Mouse (Mus musculus): ENCODE data around the gene Ddah2. TPM values are rescaled to one million over a fixed set of nuclear protein-coding genes. Genes with fewer than 3 reads are reported as not detected.

Ddah2 gene
- 12.0 and 12.3 TPM in 2 replicates for polyA plus RNA-seq (2012; rRNA removed)
- 16.1 and 17.3 TPM in 2 replicates for polyA plus RNA-seq (2014; fragmentation: Nextera tagmentation; extraction: Ambion mirVana)

GRCm38 (mm10) chr17:35058911-35059892 lies at the start of gene Ddah2:
Gene Ddah2 (plus strand): TSS chr17:35059035.
- Histone ChIP-seq H3K36me3 (replicated peaks; ENCODE audit: control insufficient read depth, insufficient read depth, low read depth) (peaks cover 18% of the 10 kb centered on the region), H3K9ac (replicated peaks) (peak within 1 kb of the TSS; percentile 35), H3K4me3 (ENCODE audit: insufficient read depth in 1 of 2, low read depth in 2 of 2, low read length in 2 of 2) (peak within 1 kb of the TSS; percentile 49 to 60), H3K27me3 (ENCODE audit: control insufficient read depth, insufficient read depth, low read length) (peaks cover 4% of the 10 kb centered on the region), H3K27ac (no peak within 1 kb of the TSS), H3K9me3 (ENCODE audit: control insufficient read depth, low read length) (no peaks in the 10 kb centered on the region), H3K4me2 (ENCODE audit: low read depth) (peak within 1 kb of the TSS; percentile 86), H3K4me1 (replicated peaks; ENCODE audit: control insufficient read depth in 2 of 2, insufficient read depth in 2 of 2, low read length in 1 of 2) (peaks cover 4 to 8% of the 10 kb centered on the region in 2 experiments; a peak in 3 of 4 replicates)
- under 1% methylated on average over 57 of the region's 57 CpGs for WGBS (ENCODE audit: insufficient replicate concordance)
- TF ChIP-seq CTCF (IDR thresholded peaks at IDR 0.05; ENCODE audit: low read depth), result peak; percentile 93
- TF ChIP-seq EP300 (IDR thresholded peaks at IDR 0.05; ENCODE audit: low read depth), result 0 out of 2 replicates have a peak, but pooled peaks have one; percentile 6
- DNase-seq (ENCODE audit: low read depth in 3 of 3, low spot score in 3 of 3) (no peak), ATAC-seq (ENCODE audit: insufficient read depth) (peak; percentile 70)

DNA sequence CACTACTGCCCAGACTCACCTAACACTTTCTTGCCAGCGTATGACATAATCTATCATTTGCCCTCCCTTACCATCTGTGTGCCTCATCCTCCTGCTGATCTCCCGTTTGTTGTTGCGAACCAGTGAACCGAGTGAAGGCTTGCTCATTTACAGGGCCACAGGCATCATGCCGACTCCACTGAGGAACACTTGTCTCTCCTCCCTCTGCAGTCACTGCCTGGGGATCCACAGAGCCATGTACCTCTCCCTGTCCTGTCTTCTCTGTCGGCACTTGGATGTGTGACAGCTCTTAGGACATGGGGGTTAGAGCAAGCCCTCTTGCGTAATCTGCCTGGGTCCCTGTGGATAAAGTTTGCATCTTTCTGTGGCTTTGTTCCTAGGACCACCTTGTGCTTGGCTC lies 49.2 kb upstream of the Ddah2 start:
- H3K9me3 ChIP-seq (ENCODE audit: control insufficient read depth, low read length), result no peaks in the 10 kb centered on the region
- H3K27me3 ChIP-seq (ENCODE audit: control insufficient read depth, insufficient read depth, low read length), result no peaks in the 10 kb centered on the region
- H3K36me3 ChIP-seq (replicated peaks; ENCODE audit: control insufficient read depth, insufficient read depth, low read depth), result peaks cover 89% of the 10 kb centered on the region
- DNase-seq (ENCODE audit: low read depth in 3 of 3, low spot score in 3 of 3) (no peak), ATAC-seq (ENCODE audit: insufficient read depth) (no peak)
- no peak overlapping the region for H3K9ac ChIP-seq (replicated peaks)
- H3K4me1 ChIP-seq (replicated peaks; ENCODE audit: control insufficient read depth in 2 of 2, insufficient read depth in 2 of 2, low read length in 1 of 2), result no peaks in the 10 kb centered on the region
- H3K27ac ChIP-seq, result no peak overlapping the region
- WGBS (ENCODE audit: insufficient replicate concordance), result 82% methylated on average over 7 of the region's 7 CpGs
- H3K4me3 ChIP-seq (ENCODE audit: insufficient read depth in 1 of 2, low read depth in 2 of 2, low read length in 2 of 2), result no peak overlapping the region
- H3K4me2 ChIP-seq (ENCODE audit: low read depth), result no peak overlapping the region
- no peak for TF ChIP-seq EP300 (IDR thresholded peaks at IDR 0.05; ENCODE audit: low read depth)
- TF ChIP-seq CTCF (IDR thresholded peaks at IDR 0.05; ENCODE audit: low read depth), result no peak

GRCm38 (mm10) chr17:35011440-35011839 lies 47.4 kb upstream of the Ddah2 start:
- no peak overlapping the region for H3K4me2 ChIP-seq (ENCODE audit: low read depth)
- H3K36me3 ChIP-seq (replicated peaks; ENCODE audit: control insufficient read depth, insufficient read depth, low read depth), result peaks cover 88% of the 10 kb centered on the region
- no peak for DNase-seq (ENCODE audit: low read depth in 3 of 3, low spot score in 3 of 3)
- H3K9me3 ChIP-seq (ENCODE audit: control insufficient read depth, low read length), result no peaks in the 10 kb centered on the region
- H3K9ac ChIP-seq (replicated peaks), result no peak overlapping the region
- no peak overlapping the region for H3K27ac ChIP-seq
- no peak overlapping the region for H3K4me3 ChIP-seq (ENCODE audit: insufficient read depth in 1 of 2, low read depth in 2 of 2, low read length in 2 of 2)
- WGBS (ENCODE audit: insufficient replicate concordance), result 76% methylated on average over 8 of the region's 8 CpGs
- no peak for ATAC-seq (ENCODE audit: insufficient read depth)
- TF ChIP-seq EP300 (IDR thresholded peaks at IDR 0.05; ENCODE audit: low read depth) (no peak), CTCF (IDR thresholded peaks at IDR 0.05; ENCODE audit: low read depth) (no peak)
- no peaks in the 10 kb centered on the region for H3K4me1 ChIP-seq (replicated peaks; ENCODE audit: control insufficient read depth in 2 of 2, insufficient read depth in 2 of 2, low read length in 1 of 2)
- no peaks in the 10 kb centered on the region for H3K27me3 ChIP-seq (ENCODE audit: control insufficient read depth, insufficient read depth, low read length)

DNA sequence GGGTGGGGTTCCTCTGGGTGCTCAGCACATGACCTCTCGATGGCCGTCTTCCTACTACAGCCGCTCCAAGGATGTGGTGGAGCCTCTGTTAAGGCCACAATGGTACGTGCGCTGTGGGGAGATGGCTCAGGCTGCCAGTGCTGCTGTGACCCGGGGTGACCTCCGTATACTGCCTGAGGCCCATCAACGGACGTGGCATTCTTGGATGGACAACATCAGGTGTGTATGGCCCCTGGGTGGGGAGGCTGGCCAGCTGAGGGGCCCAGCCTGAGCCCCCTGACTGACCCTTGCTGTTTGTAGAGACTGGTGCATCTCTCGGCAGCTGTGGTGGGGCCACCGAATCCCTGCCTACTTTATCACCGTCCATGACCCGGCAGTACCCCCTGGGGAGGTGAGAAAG lies 46.4 kb upstream of the Ddah2 start:
- Histone ChIP-seq H3K27ac (no peak overlapping the region), H3K4me3 (ENCODE audit: insufficient read depth in 1 of 2, low read depth in 2 of 2, low read length in 2 of 2) (no peak overlapping the region), H3K4me2 (ENCODE audit: low read depth) (no peak overlapping the region), H3K36me3 (replicated peaks; ENCODE audit: control insufficient read depth, insufficient read depth, low read depth) (peaks cover 85% of the 10 kb centered on the region), H3K9ac (replicated peaks) (no peak overlapping the region), H3K4me1 (replicated peaks; ENCODE audit: control insufficient read depth in 2 of 2, insufficient read depth in 2 of 2, low read length in 1 of 2) (no peaks in the 10 kb centered on the region), H3K27me3 (ENCODE audit: control insufficient read depth, insufficient read depth, low read length) (no peaks in the 10 kb centered on the region), H3K9me3 (ENCODE audit: control insufficient read depth, low read length) (no peaks in the 10 kb centered on the region)
- TF ChIP-seq CTCF (IDR thresholded peaks at IDR 0.05; ENCODE audit: low read depth), result no peak
- no peak for TF ChIP-seq EP300 (IDR thresholded peaks at IDR 0.05; ENCODE audit: low read depth)
- WGBS (ENCODE audit: insufficient replicate concordance), result 84% methylated on average over 13 of the region's 13 CpGs
- DNase-seq (ENCODE audit: low read depth in 3 of 3, low spot score in 3 of 3) (no peak), ATAC-seq (ENCODE audit: insufficient read depth) (no peak)

DNA sequence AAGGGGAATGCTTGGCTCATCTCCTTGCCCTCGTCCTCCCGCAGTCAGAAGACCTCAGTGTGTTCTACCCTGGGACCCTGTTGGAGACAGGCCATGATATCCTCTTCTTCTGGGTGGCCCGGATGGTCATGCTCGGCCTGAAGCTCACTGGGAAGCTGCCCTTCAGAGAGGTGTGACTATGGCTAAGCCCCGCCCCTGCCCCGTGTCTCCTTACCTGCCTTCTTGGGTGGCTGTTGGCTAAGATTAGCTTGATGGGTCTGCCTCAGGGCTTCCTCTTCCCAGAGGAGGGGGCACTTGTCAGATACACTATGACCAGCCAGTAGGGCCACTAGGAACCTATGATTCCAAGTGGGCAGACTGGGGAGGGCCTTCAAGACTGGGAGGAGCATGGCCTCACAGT lies 45.6 kb upstream of the Ddah2 start:
- WGBS (ENCODE audit: insufficient replicate concordance), result 74% methylated on average over 6 of the region's 6 CpGs

More for the DNA sequence above, 45.6 kb upstream of the Ddah2 start:
- Histone ChIP-seq H3K36me3 (replicated peaks; ENCODE audit: control insufficient read depth, insufficient read depth, low read depth) (peaks cover 78% of the 10 kb centered on the region), H3K9me3 (ENCODE audit: control insufficient read depth, low read length) (no peaks in the 10 kb centered on the region), H3K4me1 (replicated peaks; ENCODE audit: control insufficient read depth in 2 of 2, insufficient read depth in 2 of 2, low read length in 1 of 2) (no peaks in the 10 kb centered on the region), H3K9ac (replicated peaks) (no peak overlapping the region), H3K4me3 (ENCODE audit: insufficient read depth in 1 of 2, low read depth in 2 of 2, low read length in 2 of 2) (no peak overlapping the region), H3K27ac (no peak overlapping the region), H3K4me2 (ENCODE audit: low read depth) (no peak overlapping the region), H3K27me3 (ENCODE audit: control insufficient read depth, insufficient read depth, low read length) (no peaks in the 10 kb centered on the region)
- TF ChIP-seq EP300 (IDR thresholded peaks at IDR 0.05; ENCODE audit: low read depth), result no peak
- DNase-seq (ENCODE audit: low read depth in 3 of 3, low spot score in 3 of 3) (no peak), ATAC-seq (ENCODE audit: insufficient read depth) (no peak)

Data from liver, embryonic 14.5 days (tissue).